ENCODE assay signal across 9 mouse cellular contexts in the genomic region with DNA sequence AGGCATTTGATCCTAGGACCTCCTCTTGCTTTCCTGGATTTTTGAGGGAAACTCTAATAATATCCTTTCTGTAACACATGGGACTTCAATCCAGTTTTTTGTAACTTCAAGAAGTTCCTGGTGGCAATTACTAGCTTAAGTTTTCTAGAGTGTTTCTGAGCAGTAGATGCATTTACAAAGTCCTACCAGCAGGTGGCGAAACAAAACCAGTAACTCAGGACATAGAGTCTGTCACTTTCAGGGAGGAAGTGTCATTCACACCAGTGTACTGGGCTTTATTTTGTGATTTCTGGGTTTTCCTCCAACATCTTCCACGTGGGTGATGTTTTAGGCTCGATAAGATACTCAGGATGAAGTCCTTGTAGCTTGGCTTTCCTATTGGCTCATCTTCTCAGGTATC.
A peak's percentile ranks its signal among the peaks of the same experiment; 100 is the strongest.
DNase-seq lines count a peak whose midpoint lies in the region; ATAC-seq and TF ChIP-seq lines count a peak whose summit lies in the region.
"Had no signal": no experiment of that assay in that cellular context is flagged by ENCODE, and none has a peak within 500 bp of the region (broad histone marks: within the 10 kb centered on the region; RNA-seq: fewer than 3 reads in every experiment).

No protein-coding gene starts in this region.

- 13% methylated on average over 3 of the region's 3 CpGs for WGBS in limb, embryonic 11.5 days
- WGBS in limb, embryonic 10.5 days, result 14% methylated on average over 3 of the region's 3 CpGs
- WGBS in lung, adult 2 months, result 7% methylated on average over 3 of the region's 3 CpGs

- ATAC-seq in limb, embryonic 11.5 days (ENCODE audit: insufficient number of reproducible peaks, low FRiP score, low TSS enrichment, low read depth), result no peak

- no peak for TF ChIP-seq POLR2A in lung, adult 2 months (IDR thresholded peaks at IDR 0.05; ENCODE audit: borderline replicate concordance, extremely low read depth, low read depth, low read length)

- no peaks in the 10 kb centered on the region for H3K4me1 ChIP-seq in limb, embryonic 11.5 days (ENCODE audit: control insufficient read depth, insufficient read depth, low read length)
- H3K4me1 ChIP-seq in limb, embryonic 10.5 days, result no peaks in the 10 kb centered on the region
- H3K4me1 ChIP-seq in lung, adult 2 months (ENCODE audit: control insufficient read depth, insufficient read depth, low read length), result no peaks in the 10 kb centered on the region
- H3K4me1 ChIP-seq: heart, embryonic 13.5 days had no signal

- no peaks in the 10 kb centered on the region for H3K9me3 ChIP-seq in limb, embryonic 11.5 days (ENCODE audit: control insufficient read depth, low read length)
- no peaks in the 10 kb centered on the region for H3K9me3 ChIP-seq in limb, embryonic 10.5 days (replicated peaks)
- H3K9me3 ChIP-seq: heart, embryonic 13.5 days had no signal

- peak; percentile 55 for DNase-seq in adrenal gland, postnatal 10 days
- DNase-seq in adrenal gland, adult 2 months, result no peak
- peak; percentile 53 for DNase-seq in limb, embryonic 11.5 days (ENCODE audit: low spot score)
- DNase-seq in limb, embryonic 10.5 days (ENCODE audit: low spot score), result no peak
- peak; percentile 70 for DNase-seq in ZHBTc4 (ENCODE audit: low read depth, low spot score)
- DNase-seq in frontal cortex, postnatal 25 days (ENCODE audit: low spot score in 2 of 2), result peak; percentile 10 to 19
- DNase-seq in lung, adult 2 months, result peak; percentile 23
- peak; percentile 64 for DNase-seq in thymus, postnatal 0 days (ENCODE audit: low spot score)

- no peak overlapping the region for H3K27ac ChIP-seq in limb, embryonic 11.5 days (replicated peaks; ENCODE audit: low read depth, low read length)
- no peak overlapping the region for H3K27ac ChIP-seq in limb, embryonic 10.5 days
- H3K27ac ChIP-seq: heart, embryonic 13.5 days had no signal

- H3K36me3 ChIP-seq in limb, embryonic 11.5 days (ENCODE audit: control insufficient read depth, insufficient read depth, low read length), result no peaks in the 10 kb centered on the region
- H3K36me3 ChIP-seq in limb, embryonic 10.5 days, result no peaks in the 10 kb centered on the region
- H3K36me3 ChIP-seq: heart, embryonic 13.5 days had no signal

- H3K27me3 ChIP-seq in limb, embryonic 11.5 days (ENCODE audit: control insufficient read depth, insufficient read depth, low read length), result no peaks in the 10 kb centered on the region
- H3K27me3 ChIP-seq in limb, embryonic 10.5 days (ENCODE audit: low read depth, poor library complexity, severe bottlenecking), result no peaks in the 10 kb centered on the region
- H3K27me3 ChIP-seq: heart, embryonic 13.5 days had no signal

- TF ChIP-seq CTCF in lung, adult 2 months (IDR thresholded peaks at IDR 0.05; ENCODE audit: insufficient read depth, low read length), result peak; percentile 26; the same call in 1 of the 2 replicates

- H3K4me3 ChIP-seq in limb, embryonic 11.5 days (ENCODE audit: low read depth, low read length), result no peak overlapping the region
- no peak overlapping the region for H3K4me3 ChIP-seq in limb, embryonic 10.5 days
- H3K4me3 ChIP-seq in lung, adult 2 months (replicated peaks; ENCODE audit: extremely low read depth, low read depth, low read length), result no peak overlapping the region
- H3K4me3 ChIP-seq: heart, embryonic 13.5 days had no signal

- H3K4me2 ChIP-seq in limb, embryonic 11.5 days (ENCODE audit: low read depth, severe bottlenecking), result no peak overlapping the region
- H3K4me2 ChIP-seq: heart, embryonic 13.5 days had no signal

- H3K9ac ChIP-seq in limb, embryonic 11.5 days (ENCODE audit: low read length), result no peak overlapping the region
- H3K9ac ChIP-seq: heart, embryonic 13.5 days had no signal

Comparison
In these comparisons a context has a peak if more than half of its experiments do, and no peak if none do; other contexts are left out.
1. DNase-seq: peak in adrenal gland, postnatal 10 days (single experiment), limb, embryonic 11.5 days (single experiment), ZHBTc4 (single experiment), frontal cortex, postnatal 25 days (2 of 2), lung, adult 2 months (single experiment) and thymus, postnatal 0 days (single experiment); none in adrenal gland, adult 2 months (single experiment) and limb, embryonic 10.5 days (single experiment).